In genomic region chr7:101541132-101541531, GRCm38 (mm10) we compare ENCODE assay signal across 8 mouse cellular contexts. TPM values are rescaled to one million over a fixed set of nuclear protein-coding genes. Genes with fewer than 3 reads are reported as not detected.
DNase-seq lines count a peak whose midpoint lies in the region; ATAC-seq lines count a peak whose summit lies in the region.
"Had no signal": no experiment of that assay in that cellular context is flagged by ENCODE, and none has a peak within 500 bp of the region (broad histone marks: within the 10 kb centered on the region; RNA-seq: fewer than 3 reads in every experiment).

No protein-coding gene starts in this region.

- H3K9ac ChIP-seq in forebrain, embryonic 16.5 days (replicated peaks; ENCODE audit: low read depth, low read length) = no peak overlapping the region
- H3K9ac ChIP-seq in hindbrain, embryonic 16.5 days (ENCODE audit: low read depth, low read length) = no peak overlapping the region
- H3K9ac ChIP-seq in midbrain, embryonic 11.5 days (ENCODE audit: low read length) = no peak overlapping the region

- WGBS in forebrain, embryonic 16.5 days = 4% methylated on average over 11 of the region's 11 CpGs
- WGBS in hindbrain, embryonic 16.5 days = 2% methylated on average over 11 of the region's 11 CpGs
- 3% methylated on average over 11 of the region's 11 CpGs for WGBS in midbrain, embryonic 11.5 days

- H3K4me3 ChIP-seq in forebrain, embryonic 16.5 days (replicated peaks; ENCODE audit: low read length) = no peak overlapping the region
- no peak overlapping the region for H3K4me3 ChIP-seq in hindbrain, embryonic 16.5 days (ENCODE audit: low read length)
- no peak overlapping the region for H3K4me3 ChIP-seq in midbrain, embryonic 11.5 days (ENCODE audit: low read depth, low read length)
- H3K4me3 ChIP-seq: myocyte had no signal

- peak; percentile 84 for DNase-seq in R1 (ENCODE audit: low read depth, low spot score)
- peak; percentile 69 to 70 for DNase-seq in layer of hippocampus, postnatal 36 days
- DNase-seq in midbrain, embryonic 11.5 days (ENCODE audit: low spot score, missing footprints) = peak; percentile 93
- DNase-seq in right cerebral cortex, postnatal 4 days = peak; percentile 84

- H3K27ac ChIP-seq in forebrain, embryonic 16.5 days (ENCODE audit: low read length) = no peak overlapping the region
- H3K27ac ChIP-seq in hindbrain, embryonic 16.5 days (ENCODE audit: low read depth, low read length) = no peak overlapping the region
- no peak overlapping the region for H3K27ac ChIP-seq in midbrain, embryonic 11.5 days (ENCODE audit: low read depth, low read length)

- H3K36me3 ChIP-seq in forebrain, embryonic 16.5 days (ENCODE audit: control insufficient read depth, insufficient read depth) = no peaks in the 10 kb centered on the region
- no peaks in the 10 kb centered on the region for H3K36me3 ChIP-seq in hindbrain, embryonic 16.5 days (ENCODE audit: control insufficient read depth, insufficient read depth, low read length)
- H3K36me3 ChIP-seq in midbrain, embryonic 11.5 days (ENCODE audit: control insufficient read depth, insufficient read depth, low read length) = no peaks in the 10 kb centered on the region

- peak; percentile 56; the same call in 1 of the 2 replicates for ATAC-seq in cerebellum, adult (ENCODE audit: insufficient number of reproducible peaks, low FRiP score, low TSS enrichment)
- peak; percentile 89 for ATAC-seq in forebrain, embryonic 16.5 days
- peak; percentile 76 for ATAC-seq in hindbrain, embryonic 16.5 days
- ATAC-seq in midbrain, embryonic 11.5 days (ENCODE audit: low FRiP score) = peak; percentile 61; the same call in 1 of the 2 replicates

- 0 out of 2 replicates have a peak, but pooled peaks cover 2% of the 10 kb centered on the region for H3K4me1 ChIP-seq in forebrain, embryonic 16.5 days (replicated peaks; ENCODE audit: control insufficient read depth, insufficient read depth, low read length)
- no peaks in the 10 kb centered on the region for H3K4me1 ChIP-seq in hindbrain, embryonic 16.5 days (ENCODE audit: control insufficient read depth, insufficient read depth, low read depth, low read length)
- H3K4me1 ChIP-seq in midbrain, embryonic 11.5 days (ENCODE audit: control insufficient read depth, insufficient read depth, low read length) = no peaks in the 10 kb centered on the region

- H3K9me3 ChIP-seq in forebrain, embryonic 16.5 days (ENCODE audit: control insufficient read depth, low read length) = no peaks in the 10 kb centered on the region
- H3K9me3 ChIP-seq in hindbrain, embryonic 16.5 days (ENCODE audit: control insufficient read depth, low read length) = no peaks in the 10 kb centered on the region
- no peaks in the 10 kb centered on the region for H3K9me3 ChIP-seq in midbrain, embryonic 11.5 days (ENCODE audit: control insufficient read depth, low read length)

- H3K27me3 ChIP-seq in forebrain, embryonic 16.5 days (replicated peaks; ENCODE audit: control insufficient read depth, insufficient read depth, low read length) = no peaks in the 10 kb centered on the region
- no peaks in the 10 kb centered on the region for H3K27me3 ChIP-seq in hindbrain, embryonic 16.5 days (replicated peaks; ENCODE audit: control insufficient read depth, insufficient read depth, low read length)
- H3K27me3 ChIP-seq in midbrain, embryonic 11.5 days (ENCODE audit: control insufficient read depth, insufficient read depth, low read length) = no peaks in the 10 kb centered on the region

- no peak overlapping the region for H3K4me2 ChIP-seq in forebrain, embryonic 16.5 days (ENCODE audit: low read length)
- H3K4me2 ChIP-seq in hindbrain, embryonic 16.5 days (ENCODE audit: low read length) = no peak overlapping the region
- H3K4me2 ChIP-seq in midbrain, embryonic 11.5 days = 0 out of 2 replicates have a peak overlapping the region, but pooled peaks have one; percentile 3

RNA-seq across cellular contexts. Expression of gene Art2b, which starts 44.3 kb away (rescaled TPM):
- polyA plus RNA-seq in forebrain, embryonic 16.5 days (2015; fragmentation: Nextera tagmentation; extraction: Ambion mirVana) = not detected in 2 replicates
- not detected in 2 replicates for polyA plus RNA-seq in hindbrain, embryonic 16.5 days (2015; fragmentation: Nextera tagmentation; extraction: Ambion mirVana)
- not detected for total RNA-seq in layer of hippocampus, postnatal 36 days (2021)
- polyA plus RNA-seq in midbrain, embryonic 11.5 days (2014; fragmentation: Nextera tagmentation; extraction: Ambion mirVana) = not detected in 2 replicates
- polyA plus RNA-seq: myocyte had no signal
